Mouse (Mus musculus) spleen, adult 2 months (tissue): ENCODE measurements around the gene Ermap.

ENCODE experiments used
- CTCF ChIP-seq: fragments of 200-500 bp; IDR thresholded peaks from 2 replicates; pipeline ENCODE4 v1.5.1; 2011; ENCODE audit warnings: mild to moderate bottlenecking, inconsistent platforms; ENCODE audit not compliant: insufficient read depth, insufficient read length, insufficient replicate concordance; ENCODE audit errors: extremely low read depth
- POLR2A ChIP-seq: fragments of 200-500 bp; IDR thresholded peaks from 2 replicates; pipeline ENCODE4 v1.6.1; 2011; ENCODE audit warnings: low read depth, low read length, inconsistent platforms

DNA sequence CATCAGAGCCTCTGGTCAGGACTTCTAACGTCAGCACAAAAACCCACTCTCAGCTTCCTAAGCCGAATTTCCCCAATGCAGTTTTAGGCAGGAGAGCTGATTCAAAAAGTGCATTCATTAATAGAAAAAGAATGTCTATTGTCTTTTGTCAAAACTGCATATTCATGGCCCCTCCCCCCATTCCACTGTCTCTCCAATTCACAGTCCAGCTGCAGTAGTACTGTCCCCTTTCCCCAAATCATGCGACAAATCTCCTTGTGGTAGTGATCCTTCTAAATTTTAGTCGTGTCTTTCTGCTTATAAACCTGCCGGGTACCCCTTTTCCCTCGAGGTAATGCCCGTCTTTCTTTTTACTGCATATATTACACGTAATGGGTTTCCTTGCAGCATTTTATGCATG, 51.0 kb downstream of the Ermap start:
- TF ChIP-seq POLR2A: no peak
- TF ChIP-seq CTCF: no peak
